Mouse (Mus musculus): ENCODE measurements at regions not wholly inside any gene's neighbourhood (a gene's known extent, or its start where the extent isn't known, plus 50 kb on each side); places are given as distances from the start of the nearest gene placed in this dataset.

DNA sequence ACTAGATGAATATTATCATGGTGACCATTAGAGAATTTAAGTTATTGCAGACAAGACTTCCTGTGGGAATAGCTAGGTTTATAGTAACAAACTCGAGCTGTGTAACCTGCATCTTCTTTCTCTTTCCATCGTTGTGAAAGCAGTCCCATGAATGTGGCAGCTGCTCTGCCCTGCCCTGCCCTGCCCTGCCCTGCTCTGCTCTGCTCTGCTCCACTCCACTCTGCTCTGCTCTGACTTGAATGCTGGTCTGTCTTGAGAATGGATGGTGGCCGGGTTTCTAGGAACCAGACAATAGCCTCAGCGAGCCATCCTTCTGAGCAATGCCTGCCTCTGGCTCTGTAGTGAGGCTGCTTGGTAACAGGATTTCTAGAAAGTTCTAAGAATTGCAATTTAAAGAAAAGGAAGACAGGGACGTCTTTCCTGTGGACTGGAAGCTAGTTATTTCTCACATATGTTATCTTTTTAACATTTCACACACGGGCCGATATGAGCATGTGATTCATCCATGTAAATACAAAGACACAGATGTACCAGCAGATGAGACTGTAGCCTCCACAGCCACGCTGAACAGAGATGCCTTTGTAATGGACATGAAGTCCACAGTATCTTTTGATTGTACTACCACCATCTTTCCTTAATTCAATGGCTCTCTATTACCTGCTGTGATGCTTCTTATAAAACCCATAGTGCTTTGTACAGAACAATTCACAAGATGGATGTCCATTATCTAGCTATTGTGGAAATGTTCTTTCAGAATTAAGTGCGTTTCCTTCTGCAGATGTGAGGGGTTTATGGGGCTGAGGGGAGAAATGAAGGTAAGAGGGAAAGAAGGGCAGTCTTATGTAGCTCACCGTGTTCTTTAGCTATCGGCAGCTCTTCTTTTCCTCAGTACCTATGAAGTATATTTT lies 295.4 kb downstream of the Arl4a start:
- 61% methylated on average over 11 of the region's 11 CpGs for WGBS (ENCODE audit: insufficient replicate concordance)
- Histone ChIP-seq H3K4me3 (ENCODE audit: insufficient read depth in 1 of 2, low read depth in 2 of 2, low read length in 2 of 2) (no peak overlapping the region), H3K36me3 (replicated peaks; ENCODE audit: control insufficient read depth, insufficient read depth, low read depth) (no peaks in the 10 kb centered on the region), H3K9ac (replicated peaks) (no peak overlapping the region), H3K27ac (no peak overlapping the region), H3K9me3 (ENCODE audit: control insufficient read depth, low read length) (no peaks in the 10 kb centered on the region), H3K4me2 (ENCODE audit: low read depth) (no peak overlapping the region), H3K27me3 (ENCODE audit: control insufficient read depth, insufficient read depth, low read length) (no peaks in the 10 kb centered on the region), H3K4me1 (replicated peaks; ENCODE audit: control insufficient read depth in 2 of 2, insufficient read depth in 2 of 2, low read length in 1 of 2) (no peaks in the 10 kb centered on the region)
- DNase-seq (ENCODE audit: low read depth in 3 of 3, low spot score in 3 of 3) (no peak), ATAC-seq (ENCODE audit: insufficient read depth) (no peak)
- TF ChIP-seq EP300 (IDR thresholded peaks at IDR 0.05; ENCODE audit: low read depth) = no peak
- TF ChIP-seq CTCF (IDR thresholded peaks at IDR 0.05; ENCODE audit: low read depth) = no peak

DNA sequence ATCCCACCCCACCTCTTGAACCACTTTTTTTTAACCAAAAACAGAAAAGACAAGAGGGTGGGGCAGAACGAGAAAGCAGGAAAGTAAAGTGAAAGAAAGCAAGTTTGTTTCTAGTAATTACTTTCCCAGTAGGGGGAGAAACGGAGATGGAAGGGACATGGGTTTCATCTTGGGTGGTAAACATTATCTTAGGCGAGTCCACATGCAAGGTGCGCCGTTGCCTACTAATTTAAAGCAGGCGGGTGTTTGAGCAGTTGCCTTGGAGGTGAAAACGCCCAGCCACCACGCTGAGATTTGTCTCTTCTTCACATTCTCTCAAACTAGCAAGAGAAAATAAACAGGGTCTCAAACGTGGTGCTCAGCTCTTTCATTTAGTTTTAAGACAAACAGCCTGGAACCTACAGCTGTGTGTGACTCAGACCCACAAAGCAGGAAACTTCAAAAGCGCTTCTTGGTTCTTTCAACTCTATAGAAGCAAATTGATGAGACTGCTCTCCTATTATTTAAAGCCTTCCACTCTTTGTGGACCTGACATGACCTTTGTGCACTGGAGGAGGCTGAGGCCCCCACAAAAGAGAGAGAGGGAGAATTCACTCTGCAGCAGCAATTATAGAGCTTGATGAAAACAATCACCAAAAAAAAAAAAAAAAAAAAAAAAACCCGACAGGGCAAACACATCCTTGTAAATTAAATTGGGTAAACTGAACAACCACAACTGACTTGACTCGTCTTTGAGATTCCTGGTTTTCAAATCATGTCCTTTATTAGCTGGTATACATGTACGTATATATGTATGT lies 296.6 kb downstream of the Arl4a start:
- Histone ChIP-seq H3K27me3 (ENCODE audit: control insufficient read depth, insufficient read depth, low read length) (no peaks in the 10 kb centered on the region), H3K36me3 (replicated peaks; ENCODE audit: control insufficient read depth, insufficient read depth, low read depth) (no peaks in the 10 kb centered on the region), H3K4me3 (ENCODE audit: insufficient read depth in 1 of 2, low read depth in 2 of 2, low read length in 2 of 2) (no peak overlapping the region), H3K27ac (no peak overlapping the region), H3K9ac (replicated peaks) (no peak overlapping the region), H3K4me1 (replicated peaks; ENCODE audit: control insufficient read depth in 2 of 2, insufficient read depth in 2 of 2, low read length in 1 of 2) (no peaks in the 10 kb centered on the region), H3K4me2 (ENCODE audit: low read depth) (no peak overlapping the region), H3K9me3 (ENCODE audit: control insufficient read depth, low read length) (no peaks in the 10 kb centered on the region)
- no peak for TF ChIP-seq EP300 (IDR thresholded peaks at IDR 0.05; ENCODE audit: low read depth)
- TF ChIP-seq CTCF (IDR thresholded peaks at IDR 0.05; ENCODE audit: low read depth) = no peak
- 43% methylated on average over 13 of the region's 13 CpGs for WGBS (ENCODE audit: insufficient replicate concordance)
- DNase-seq (ENCODE audit: low read depth in 3 of 3, low spot score in 3 of 3) (no peak), ATAC-seq (ENCODE audit: insufficient read depth) (no peak)

DNA sequence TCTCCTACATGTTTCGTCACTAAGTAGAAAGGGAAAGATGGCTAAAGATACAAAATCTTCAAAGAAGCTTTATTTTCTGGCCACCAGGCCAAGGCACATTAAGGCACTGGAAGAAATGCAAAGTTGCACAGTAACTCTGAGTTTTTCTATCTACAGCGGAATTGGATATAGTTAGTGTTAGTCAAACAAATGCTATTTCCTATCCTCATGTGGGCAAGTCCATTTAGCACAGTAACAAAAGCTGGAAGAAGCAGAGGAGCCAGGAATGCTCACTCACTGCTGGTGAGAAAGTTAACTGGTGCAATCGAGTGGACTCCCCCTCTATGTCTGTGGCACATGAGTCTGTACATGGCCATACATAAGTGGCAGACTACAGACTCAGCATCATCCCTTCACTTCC lies 300.9 kb downstream of the Arl4a start:
- TF ChIP-seq EP300 (IDR thresholded peaks at IDR 0.05; ENCODE audit: low read depth) (no peak), CTCF (IDR thresholded peaks at IDR 0.05; ENCODE audit: low read depth) (no peak)
- Histone ChIP-seq H3K27me3 (ENCODE audit: control insufficient read depth, insufficient read depth, low read length) (no peaks in the 10 kb centered on the region), H3K4me3 (ENCODE audit: insufficient read depth in 1 of 2, low read depth in 2 of 2, low read length in 2 of 2) (no peak overlapping the region), H3K27ac (no peak overlapping the region), H3K36me3 (replicated peaks; ENCODE audit: control insufficient read depth, insufficient read depth, low read depth) (no peaks in the 10 kb centered on the region), H3K4me2 (ENCODE audit: low read depth) (no peak overlapping the region), H3K9ac (replicated peaks) (no peak overlapping the region), H3K9me3 (ENCODE audit: control insufficient read depth, low read length) (no peaks in the 10 kb centered on the region), H3K4me1 (replicated peaks; ENCODE audit: control insufficient read depth in 2 of 2, insufficient read depth in 2 of 2, low read length in 1 of 2) (no peaks in the 10 kb centered on the region)
- 60% methylated on average over 3 of the region's 3 CpGs for WGBS (ENCODE audit: insufficient replicate concordance)
- DNase-seq (ENCODE audit: low read depth in 3 of 3, low spot score in 3 of 3) = no peak
- ATAC-seq (ENCODE audit: insufficient read depth) = no peak

DNA sequence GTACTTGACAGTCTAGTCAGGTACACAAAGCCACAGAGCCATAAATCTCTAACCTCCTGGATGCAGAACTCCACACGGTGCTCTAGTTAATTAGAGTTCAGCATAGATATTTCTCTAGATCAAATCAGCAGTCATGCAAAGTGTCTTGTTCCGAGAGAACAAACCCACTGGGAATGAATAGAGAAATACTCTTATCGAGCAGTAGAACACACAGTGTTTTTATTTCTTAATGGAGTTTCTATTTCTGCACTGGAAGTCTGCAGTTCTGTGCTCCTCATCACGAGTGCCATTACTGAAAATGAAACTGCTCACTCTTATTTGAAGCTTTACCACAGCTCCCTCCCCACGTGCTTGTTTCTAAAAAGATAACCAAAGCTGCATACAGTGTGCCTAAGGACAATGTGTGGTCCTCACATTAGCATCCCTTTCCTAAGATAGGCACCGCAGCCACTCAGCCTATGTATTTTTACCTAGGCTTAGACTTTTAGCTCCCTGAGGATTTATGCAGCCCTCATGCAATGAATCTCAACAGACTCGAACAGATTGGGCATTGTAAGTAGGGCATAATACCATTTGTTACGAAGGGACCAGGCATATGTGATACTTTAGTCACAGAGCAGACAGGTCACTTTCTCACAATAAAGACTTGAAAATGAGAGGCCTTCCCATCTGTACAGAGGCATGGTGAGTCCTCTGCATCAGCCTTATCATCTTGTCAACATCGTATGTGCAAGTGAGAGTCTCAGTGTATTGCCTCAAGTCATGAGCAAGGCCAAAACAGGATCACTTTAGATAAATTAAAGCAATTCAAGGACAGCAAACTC lies 301.5 kb downstream of the Arl4a start:
- no peak overlapping the region for H3K4me3 ChIP-seq (ENCODE audit: insufficient read depth in 1 of 2, low read depth in 2 of 2, low read length in 2 of 2)
- no peaks in the 10 kb centered on the region for H3K36me3 ChIP-seq (replicated peaks; ENCODE audit: control insufficient read depth, insufficient read depth, low read depth)
- H3K4me1 ChIP-seq (replicated peaks; ENCODE audit: control insufficient read depth in 2 of 2, insufficient read depth in 2 of 2, low read length in 1 of 2) = no peaks in the 10 kb centered on the region
- H3K27ac ChIP-seq = no peak overlapping the region
- no peak overlapping the region for H3K4me2 ChIP-seq (ENCODE audit: low read depth)
- H3K9ac ChIP-seq (replicated peaks) = no peak overlapping the region
- no peak for DNase-seq (ENCODE audit: low read depth in 3 of 3, low spot score in 3 of 3)
- no peaks in the 10 kb centered on the region for H3K9me3 ChIP-seq (ENCODE audit: control insufficient read depth, low read length)
- no peaks in the 10 kb centered on the region for H3K27me3 ChIP-seq (ENCODE audit: control insufficient read depth, insufficient read depth, low read length)
- 50% methylated on average over 9 of the region's 9 CpGs for WGBS (ENCODE audit: insufficient replicate concordance)
- TF ChIP-seq CTCF (IDR thresholded peaks at IDR 0.05; ENCODE audit: low read depth) (no peak), EP300 (IDR thresholded peaks at IDR 0.05; ENCODE audit: low read depth) (no peak)
- ATAC-seq (ENCODE audit: insufficient read depth) = no peak
